Mouse (Mus musculus): ENCODE measurements around the gene Hdac8. TPM values are rescaled to one million over a fixed set of nuclear protein-coding genes. Genes with fewer than 3 reads are reported as not detected.

Hdac8 gene
- 1 to 10 TPM; 4.7 to 5.1 TPM for total RNA-seq (2021)
- long read RNA-seq, experiment 1, partial matches to known transcripts, result 0 of 4 reads
- long read RNA-seq, experiment 1, other reads (novel, unspliced or antisense), result 1 of 4 reads
- long read RNA-seq, experiment 2, partial matches to known transcripts, result 0 of 5 reads
- long read RNA-seq, experiment 2, other reads (novel, unspliced or antisense), result 2 of 5 reads

- intact Hi-C loops (cut with DNase I), result no loop called here
Observed at GRCm38 (mm10) chrX:102504644-102505481, at the start of gene Hdac8. TSS of gene Hdac8 (minus strand) at chrX:102505359.

GRCm38 (mm10) chrX:102509205-102509604, 4.0 kb upstream of the Hdac8 start:
- DNase-seq, result no peak
- intact Hi-C loops (cut with DNase I), result no loop called here

More at GRCm38 (mm10) chrX:102504644-102505481, at the start of gene Hdac8:
- DNase-seq, result peak; percentile 39 to 55

- intact Hi-C loops (cut with DNase I), result no loop called here
- no peak for DNase-seq
Observed at GRCm38 (mm10) chrX:102504179-102504578, 980 bp downstream of the Hdac8 start.

GRCm38 (mm10) chrX:102493992-102494730, 11.0 kb downstream of the Hdac8 start:
- intact Hi-C loops (cut with DNase I), result no loop called here

GRCm38 (mm10) chrX:102485575-102485974, 19.6 kb downstream of the Hdac8 start:
- intact Hi-C loops (cut with DNase I), result loop anchor here (10.0 kb wide), 1 partner anchor 331 kb away; the partner anchor contains the start of gene Ercc6l
- no peak for DNase-seq

More at GRCm38 (mm10) chrX:102493992-102494730, 11.0 kb downstream of the Hdac8 start:
- DNase-seq, result peak in 1 of 2 experiments; percentile 2

GRCm38 (mm10) chrX:102479665-102480064, 25.5 kb downstream of the Hdac8 start:
- no peak for DNase-seq
- intact Hi-C loops (cut with DNase I), result loop anchor here (2.0 to 10.0 kb wide), 4 partner anchors 125 to 325 kb away; partner anchors contain the start of genes Cited1 and Ercc6l

- intact Hi-C loops (cut with DNase I), result loop anchor here (2.0 to 10.0 kb wide), 3 partner anchors 124 to 260 kb away; partner anchors contain the start of gene Cited1
- peak in 1 of 2 experiments; percentile 23 for DNase-seq
Observed at GRCm38 (mm10) chrX:102478965-102479364, 26.2 kb downstream of the Hdac8 start.

GRCm38 (mm10) chrX:102478481-102478880, 26.7 kb downstream of the Hdac8 start:
- intact Hi-C loops (cut with DNase I), result loop anchor here (2.0 to 10.0 kb wide), 3 partner anchors 124 to 260 kb away; partner anchors contain the start of gene Cited1
- DNase-seq, result no peak

GRCm38 (mm10) chrX:102476784-102477183, 28.4 kb downstream of the Hdac8 start:
- intact Hi-C loops (cut with DNase I), result loop anchor here (5.0 to 10.0 kb wide), 2 partner anchors 122 to 224 kb away; partner anchors contain the start of gene Cited1
- DNase-seq, result peak; percentile 60 to 80

GRCm38 (mm10) chrX:102475555-102475954, 29.6 kb downstream of the Hdac8 start:
- no peak for DNase-seq
- intact Hi-C loops (cut with DNase I), result loop anchor here (5.0 to 10.0 kb wide), 2 partner anchors 121 to 223 kb away; partner anchors contain the start of gene Cited1

- no peak for DNase-seq
- intact Hi-C loops (cut with DNase I), result no loop called here
Observed at GRCm38 (mm10) chrX:102418343-102419127, 86.6 kb downstream of the Hdac8 start.

GRCm38 (mm10) chrX:102416972-102417371, 88.2 kb downstream of the Hdac8 start:
- intact Hi-C loops (cut with DNase I), result no loop called here
- no peak for DNase-seq

- intact Hi-C loops (cut with DNase I), result no loop called here
- DNase-seq, result no peak
Observed at GRCm38 (mm10) chrX:102416386-102416785, 88.8 kb downstream of the Hdac8 start.

GRCm38 (mm10) chrX:102384765-102385164, 120.4 kb downstream of the Hdac8 start:
- intact Hi-C loops (cut with DNase I), result no loop called here
- DNase-seq, result no peak

- DNase-seq, result no peak
- intact Hi-C loops (cut with DNase I), result no loop called here
Observed at GRCm38 (mm10) chrX:102383151-102383550, 122.0 kb downstream of the Hdac8 start.

GRCm38 (mm10) chrX:102366510-102366909, 138.6 kb downstream of the Hdac8 start:
- no peak for DNase-seq
- intact Hi-C loops (cut with DNase I), result no loop called here

- intact Hi-C loops (cut with DNase I), result no loop called here
- DNase-seq, result no peak
Observed at GRCm38 (mm10) chrX:102362244-102362643, 142.9 kb downstream of the Hdac8 start.

GRCm38 (mm10) chrX:102353412-102353811, 151.7 kb downstream of the Hdac8 start:
- intact Hi-C loops (cut with DNase I), result loop anchor here (10.0 kb wide), 1 partner anchor 121 kb away; no protein-coding TSS in a partner anchor
- DNase-seq, result no peak
